ENCODE assay signal across 8 mouse cellular contexts in genomic region chr6:30336912-30337311, GRCm38 (mm10). TPM values are rescaled to one million over a fixed set of nuclear protein-coding genes. Genes with fewer than 3 reads are reported as not detected.
DNase-seq lines count a peak whose midpoint lies in the region; ATAC-seq and TF ChIP-seq lines count a peak whose summit lies in the region.

No protein-coding gene starts in this region.

- 33% methylated on average over 5 of the region's 5 CpGs for WGBS in neural tube, embryonic 13.5 days
- WGBS in thymus, adult 2 months: 1% methylated on average over 5 of the region's 5 CpGs

- H3K4me3 ChIP-seq in neural tube, embryonic 13.5 days: no peak overlapping the region
- 0 out of 2 replicates have a peak overlapping the region, but pooled peaks have one; percentile 10 for H3K4me3 ChIP-seq in thymus, adult 2 months (ENCODE audit: control insufficient read depth, insufficient read depth, low read length)

- ATAC-seq in neural tube, embryonic 13.5 days (ENCODE audit: low read depth): no peak
- ATAC-seq in megakaryocyte-erythroid progenitor cell, adult 5-6 weeks (replicated peaks; ENCODE audit: low FRiP score, low TSS enrichment, poor library complexity, severe bottlenecking): peak; percentile 51

- no peaks in the 10 kb centered on the region for H3K4me1 ChIP-seq in neural tube, embryonic 13.5 days (replicated peaks)
- peaks cover 39% of the 10 kb centered on the region for H3K4me1 ChIP-seq in thymus, adult 2 months (replicated peaks; ENCODE audit: control insufficient read depth, insufficient read depth, low read length)

- no peaks in the 10 kb centered on the region for H3K9me3 ChIP-seq in neural tube, embryonic 13.5 days

- intact Hi-C loops in heart, postnatal 10 days (cut with DNase I): loop anchor here (5.0 kb wide), 1 partner anchor 35 kb away; the partner anchor contains the start of gene Ube2h

- H3K36me3 ChIP-seq in neural tube, embryonic 13.5 days: no peaks in the 10 kb centered on the region
- H3K36me3 ChIP-seq in thymus, adult 2 months (ENCODE audit: control insufficient read depth, insufficient read depth, low read length): no peaks in the 10 kb centered on the region

- TF ChIP-seq POLR2A in thymus, adult 2 months (IDR thresholded peaks at IDR 0.05; ENCODE audit: control insufficient read depth, extremely low read depth, insufficient read depth, low read length, poor library complexity): no peak

- no peak overlapping the region for H3K9ac ChIP-seq in neural tube, embryonic 13.5 days

- 0 out of 2 replicates have a peak overlapping the region, but pooled peaks have one; percentile 7 for H3K4me2 ChIP-seq in neural tube, embryonic 13.5 days

- no peaks in the 10 kb centered on the region for H3K27me3 ChIP-seq in neural tube, embryonic 13.5 days
- no peaks in the 10 kb centered on the region for H3K27me3 ChIP-seq in thymus, adult 2 months (ENCODE audit: control insufficient read depth, insufficient read depth, low read length)

- H3K27ac ChIP-seq in neural tube, embryonic 13.5 days (replicated peaks): no peak overlapping the region
- H3K27ac ChIP-seq in thymus, adult 2 months (ENCODE audit: control insufficient read depth, insufficient read depth, low read length): peak overlapping the region; percentile 60

- no peak for TF ChIP-seq CTCF in thymus, adult 2 months (IDR thresholded peaks at IDR 0.05; ENCODE audit: borderline replicate concordance, control insufficient read depth, extremely low read depth, insufficient read depth, low read length, poor library complexity)

- DNase-seq in neural tube, embryonic 10.5 days (ENCODE audit: extremely low spot score, low spot score): no peak
- peak; percentile 49 for DNase-seq in brain, adult 2 months (ENCODE audit: low read depth, low spot score)
- peak; percentile 81 to 84 for DNase-seq in heart, postnatal 10 days
- peak; percentile 40 to 41 for DNase-seq in layer of hippocampus, postnatal 10 days (ENCODE audit: low spot score in 2 of 2)
- DNase-seq in thymus, adult 2 months: peak; percentile 50
- no peak for DNase-seq in cerebellum, adult 9-10 months

RNA-seq across cellular contexts. Expression of gene Ube2h, which starts 32.6 kb away (rescaled TPM):
- polyA plus RNA-seq in neural tube, embryonic 13.5 days (2015; fragmentation: Nextera tagmentation; extraction: Ambion mirVana): 62.5 and 65.8 TPM in 2 replicates
- total RNA-seq in heart, postnatal 10 days (2021): 10 to 100 TPM; 84.2 to 86.2 TPM
- 10 to 100 TPM; 94.0 to 96.5 TPM for total RNA-seq in layer of hippocampus, postnatal 10 days (2021)
- 6.0 and 8.5 TPM in 2 replicates for total RNA-seq in megakaryocyte-erythroid progenitor cell, adult 5-6 weeks (2014; fragmentation: Nextera tagmentation)
- total RNA-seq in megakaryocyte-erythroid progenitor cell, adult 5-6 weeks (2017): 8.7 and 8.9 TPM in 2 replicates
- polyA plus RNA-seq in thymus, adult 2 months (2012; rRNA removed): 69.9 and 160 TPM in 2 replicates

RNA-seq across cellular contexts. Expression of gene Zc3hc1, which starts 53.9 kb away (rescaled TPM):
- 59.0 and 59.6 TPM in 2 replicates for polyA plus RNA-seq in neural tube, embryonic 13.5 days (2015; fragmentation: Nextera tagmentation; extraction: Ambion mirVana)
- total RNA-seq in heart, postnatal 10 days (2021): 10 to 100 TPM; 17.2 to 21.9 TPM
- 10 to 100 TPM; 27.4 to 27.6 TPM for total RNA-seq in layer of hippocampus, postnatal 10 days (2021)
- total RNA-seq in megakaryocyte-erythroid progenitor cell, adult 5-6 weeks (2014; fragmentation: Nextera tagmentation): 28.3 and 46.1 TPM in 2 replicates
- total RNA-seq in megakaryocyte-erythroid progenitor cell, adult 5-6 weeks (2017): 41.6 and 50.0 TPM in 2 replicates
- polyA plus RNA-seq in thymus, adult 2 months (2012; rRNA removed): 24.2 and 27.3 TPM in 2 replicates

Comparison
In these comparisons a context has a peak if more than half of its experiments do, and no peak if none do; other contexts are left out.
1. DNase-seq: peak in brain, adult 2 months (single experiment), heart, postnatal 10 days (2 of 2), layer of hippocampus, postnatal 10 days (2 of 2) and thymus, adult 2 months (single experiment); none in neural tube, embryonic 10.5 days (single experiment) and cerebellum, adult 9-10 months (single experiment).
2. RNA of gene Ube2h, which starts 32.6 kb away (total RNA-seq): 94.0 to 96.5 TPM in layer of hippocampus, postnatal 10 days and 84.2 to 86.2 TPM in heart, postnatal 10 days; 6.0 to 8.9 TPM in megakaryocyte-erythroid progenitor cell, adult 5-6 weeks; every median in the first group is over 4 times any median in the second.